In genomic region chr2:5034801-5035200, GRCm38 (mm10) we compare ENCODE assay signal across 30 mouse cellular contexts. TPM values are rescaled to one million over a fixed set of nuclear protein-coding genes. Genes with fewer than 3 reads are reported as not detected.
"Had no signal": no experiment of that assay in that cellular context is flagged by ENCODE, and none has a peak within 500 bp of the region (broad histone marks: within the 10 kb centered on the region; RNA-seq: fewer than 3 reads in every experiment).

No protein-coding gene starts in this region.

- DNase-seq: gastrocnemius, postnatal 10 days; gastrocnemius, postnatal 25 days; heart, adult 18-20 months; heart, postnatal 10 days; heart, postnatal 4 days; kidney, adult 18-20 months; kidney, adult 8-10 months; kidney, postnatal 10 days; kidney, postnatal 25 days; kidney, postnatal 4 days had no signal

- H3K27ac ChIP-seq: heart, embryonic 10.5 days; hindbrain, embryonic 12.5 days; hindbrain, embryonic 14.5 days; intestine, embryonic 15.5 days; layer of hippocampus, adult 2 months; left cerebral cortex, adult 2 months; limb, embryonic 10.5 days; limb, embryonic 12.5 days; liver, embryonic 15.5 days had no signal

- H3K9me3 ChIP-seq: heart, embryonic 10.5 days; heart, embryonic 12.5 days; hindbrain, embryonic 10.5 days; hindbrain, embryonic 12.5 days; intestine, embryonic 15.5 days; limb, embryonic 10.5 days; limb, embryonic 12.5 days; liver, embryonic 15.5 days had no signal

- H3K27me3 ChIP-seq: heart, embryonic 12.5 days; hindbrain, embryonic 12.5 days; intestine, embryonic 15.5 days; limb, embryonic 12.5 days; liver, embryonic 15.5 days had no signal

- H3K4me3 ChIP-seq: heart, embryonic 10.5 days; heart, embryonic 12.5 days; hindbrain, embryonic 10.5 days; hindbrain, embryonic 12.5 days; intestine, embryonic 15.5 days; layer of hippocampus, adult 2 months; left cerebral cortex, adult 2 months; limb, embryonic 10.5 days; limb, embryonic 12.5 days; liver, embryonic 15.5 days had no signal

- H3K36me3 ChIP-seq: heart, embryonic 10.5 days; hindbrain, embryonic 10.5 days; hindbrain, embryonic 12.5 days; intestine, embryonic 15.5 days; limb, embryonic 10.5 days; limb, embryonic 12.5 days had no signal

- H3K4me1 ChIP-seq: heart, embryonic 10.5 days; limb, embryonic 10.5 days; limb, embryonic 12.5 days had no signal

- H3K4me2 ChIP-seq: heart, embryonic 12.5 days; hindbrain, embryonic 12.5 days; hindbrain, embryonic 14.5 days; intestine, embryonic 15.5 days; limb, embryonic 12.5 days; liver, embryonic 11.5 days; liver, embryonic 15.5 days had no signal

- ATAC-seq: hindbrain, embryonic 16.5 days; inflammation-experienced regulatory T-cells, adult 6 months; intestine, embryonic 15.5 days had no signal

- H3K9ac ChIP-seq: heart, embryonic 12.5 days; hindbrain, embryonic 12.5 days; hindbrain, embryonic 14.5 days; intestine, embryonic 15.5 days; limb, embryonic 12.5 days; liver, embryonic 15.5 days had no signal

RNA-seq across cellular contexts. Expression of gene Ucma, which starts 58.9 kb away (rescaled TPM):
- total RNA-seq: gastrocnemius, postnatal 25 days; granulocyte monocyte progenitor cell, adult 5-6 weeks; heart, adult 8-10 months; heart, postnatal 4 days had no signal
- polyA plus RNA-seq: heart, embryonic 10.5 days; heart, embryonic 12.5 days; heart, embryonic 14.5 days; hindbrain, embryonic 10.5 days; inflammation-experienced regulatory T-cells, adult 6 months; intestine, embryonic 15.5 days; intestine, postnatal 0 days; kidney, embryonic 14.5 days; kidney, embryonic 16.5 days; limb, embryonic 10.5 days; limb, embryonic 12.5 days; liver, embryonic 11.5 days had no signal
